Mouse (Mus musculus): ENCODE data around the gene Cbarp.

DNA sequence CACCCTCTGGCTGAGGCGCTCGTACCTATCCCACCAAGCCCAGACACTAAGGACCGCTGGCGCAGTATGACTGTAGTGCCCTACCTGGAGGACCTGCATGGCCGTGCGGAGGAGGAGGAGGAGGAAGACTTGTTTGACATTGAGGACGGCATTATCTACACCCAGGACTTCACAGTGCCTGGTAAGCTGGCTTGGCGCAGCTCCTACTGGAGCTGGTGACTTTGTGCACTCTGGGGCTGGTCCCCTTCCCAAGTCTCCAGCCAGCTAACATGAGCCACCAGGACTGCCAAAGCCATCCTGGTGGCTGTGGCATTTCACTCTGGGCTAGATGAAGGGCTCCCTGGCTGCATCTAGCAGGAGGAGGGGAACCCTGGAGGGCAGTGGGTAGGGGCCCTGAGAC lies 12.7 kb downstream of the Cbarp start:
- no peak for TF ChIP-seq CTCF (IDR thresholded peaks at IDR 0.05; ENCODE audit: low read depth)
- no peak for TF ChIP-seq EP300 (IDR thresholded peaks at IDR 0.05; ENCODE audit: low read depth)
